Mouse (Mus musculus): Measurements from ENCODE around the gene Dclk3. TPM values are rescaled to one million over a fixed set of nuclear protein-coding genes. Genes with fewer than 3 reads are reported as not detected.

Dclk3 gene
- 11.2 and 12.2 TPM in 2 replicates for polyA plus RNA-seq (2015; fragmentation: Nextera tagmentation; extraction: Ambion mirVana)

DNA sequence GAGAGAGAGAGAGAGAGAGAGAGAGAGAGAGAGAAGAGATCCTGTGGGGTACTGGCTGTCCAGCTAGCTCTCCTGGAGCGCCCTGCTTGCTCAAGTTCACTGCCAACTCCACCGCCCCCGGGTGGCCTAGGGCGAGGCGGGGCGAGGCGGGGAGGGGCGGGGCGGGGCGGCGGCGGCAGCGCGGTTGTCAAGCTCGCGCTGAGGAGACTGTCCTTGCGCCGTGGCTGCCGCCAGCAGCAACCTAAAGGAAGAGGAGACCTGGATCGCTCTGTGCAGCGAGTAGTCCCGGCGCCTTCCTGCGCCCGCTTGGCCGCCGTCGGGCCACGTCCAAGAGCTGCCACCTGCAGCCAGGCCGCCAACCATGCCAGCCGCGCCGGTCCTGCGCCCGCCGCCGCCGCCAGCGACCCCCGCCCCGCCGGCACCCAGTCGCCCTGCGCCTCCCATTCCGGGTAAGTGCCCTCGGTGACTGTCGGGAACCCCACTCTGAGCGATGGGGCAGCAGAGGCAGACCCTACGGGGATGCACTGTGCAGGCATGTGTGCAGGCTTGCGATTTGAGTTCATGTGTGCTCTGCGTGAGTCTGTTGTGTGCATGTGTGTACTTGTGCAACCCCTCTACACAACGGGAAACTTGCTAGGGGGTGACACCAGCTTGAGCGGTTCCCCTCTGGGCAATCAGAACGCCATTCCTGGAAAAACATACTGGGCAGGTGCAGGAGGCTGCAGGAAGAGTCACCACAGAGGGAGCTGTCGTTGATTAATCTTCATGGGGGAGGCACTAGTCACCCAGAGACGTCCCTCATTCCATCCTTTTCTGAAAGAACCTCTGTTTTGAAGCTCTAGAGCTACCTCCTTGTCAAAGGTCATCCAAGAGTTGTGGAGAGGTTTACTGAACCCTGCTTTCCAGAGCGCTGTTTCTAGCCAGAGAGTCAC lies at the start of gene Dclk3:
Gene Dclk3 (plus strand): TSS at position 178 of the 932 bp plus-strand sequence.
- H3K9me3 ChIP-seq (replicated peaks) = no peaks in the 10 kb centered on the region
- peak within 1 kb of the TSS; percentile 69 for H3K4me2 ChIP-seq
- H3K4me1 ChIP-seq = peaks cover 5% of the 10 kb centered on the region
- peak; percentile 60 for ATAC-seq (ENCODE audit: low FRiP score)
- peak within 1 kb of the TSS; percentile 35; the same call in 1 of the 2 replicates for H3K27ac ChIP-seq (replicated peaks)
- peak within 1 kb of the TSS; percentile 61 for H3K9ac ChIP-seq (replicated peaks)
- H3K36me3 ChIP-seq = no peaks in the 10 kb centered on the region
- WGBS = 3% methylated on average over 39 of the region's 57 CpGs
- peak within 1 kb of the TSS; percentile 55 for H3K4me3 ChIP-seq (replicated peaks)
- 0 out of 2 replicates have a peak, but pooled peaks cover 4% of the 10 kb centered on the region for H3K27me3 ChIP-seq (replicated peaks)

DNA sequence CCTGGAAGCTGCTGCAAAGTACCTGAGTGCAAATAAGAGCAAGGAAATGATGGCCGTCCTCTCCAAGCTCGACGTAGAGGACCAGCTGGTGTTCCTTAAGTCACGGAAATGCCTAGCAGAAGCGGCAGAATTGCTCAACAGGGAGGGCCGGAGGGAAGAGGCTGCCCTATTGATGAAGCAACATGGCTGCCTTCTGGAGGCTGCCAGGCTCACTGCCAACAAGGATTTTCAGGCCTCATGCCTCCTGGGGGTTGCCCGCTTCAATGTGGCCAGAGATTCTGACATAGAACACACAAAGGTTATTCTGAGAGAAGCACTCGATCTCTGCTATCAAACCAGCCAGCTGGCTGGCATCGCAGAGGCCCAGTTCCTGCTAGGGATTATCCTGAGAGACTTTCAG lies 48.9 kb upstream of the Dclk3 start:
- H3K4me1 ChIP-seq = no peaks in the 10 kb centered on the region
- H3K27me3 ChIP-seq (replicated peaks) = no peaks in the 10 kb centered on the region
- no peak for ATAC-seq (ENCODE audit: low FRiP score)
- no peak overlapping the region for H3K4me2 ChIP-seq
- peaks cover 14% of the 10 kb centered on the region for H3K36me3 ChIP-seq
- 76% methylated on average over 9 of the region's 9 CpGs for WGBS
- H3K9ac ChIP-seq (replicated peaks) = no peak overlapping the region
- H3K27ac ChIP-seq (replicated peaks) = no peak overlapping the region
- no peaks in the 10 kb centered on the region for H3K9me3 ChIP-seq (replicated peaks)
- H3K4me3 ChIP-seq (replicated peaks) = no peak overlapping the region

DNA sequence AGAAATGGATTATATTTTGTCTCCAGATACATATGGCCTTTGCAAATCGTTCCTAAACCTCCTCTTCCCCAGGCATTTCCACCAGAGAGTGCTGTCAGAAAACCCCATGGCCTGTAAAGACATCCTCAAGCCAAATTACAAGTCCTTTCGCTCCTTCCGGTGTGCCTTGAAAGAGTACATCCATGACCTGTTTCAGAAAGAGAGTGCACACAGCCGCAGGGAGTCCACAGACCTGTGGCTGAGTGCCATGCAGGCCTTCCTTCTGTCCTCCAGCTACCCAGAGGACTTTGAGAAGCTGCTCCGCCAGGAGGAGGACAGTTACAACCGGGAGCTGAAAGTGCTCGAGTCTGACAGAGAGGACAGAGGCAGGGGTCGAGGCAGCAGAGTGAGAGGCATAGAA lies 47.8 kb upstream of the Dclk3 start:
- no peak for ATAC-seq (ENCODE audit: low FRiP score)
- Histone ChIP-seq H3K4me3 (replicated peaks) (no peak overlapping the region), H3K27me3 (replicated peaks) (no peaks in the 10 kb centered on the region), H3K4me2 (no peak overlapping the region), H3K9ac (replicated peaks) (no peak overlapping the region), H3K4me1 (no peaks in the 10 kb centered on the region), H3K27ac (replicated peaks) (no peak overlapping the region), H3K9me3 (replicated peaks) (no peaks in the 10 kb centered on the region), H3K36me3 (peaks cover 14% of the 10 kb centered on the region)
- 82% methylated on average over 8 of the region's 8 CpGs for WGBS

DNA sequence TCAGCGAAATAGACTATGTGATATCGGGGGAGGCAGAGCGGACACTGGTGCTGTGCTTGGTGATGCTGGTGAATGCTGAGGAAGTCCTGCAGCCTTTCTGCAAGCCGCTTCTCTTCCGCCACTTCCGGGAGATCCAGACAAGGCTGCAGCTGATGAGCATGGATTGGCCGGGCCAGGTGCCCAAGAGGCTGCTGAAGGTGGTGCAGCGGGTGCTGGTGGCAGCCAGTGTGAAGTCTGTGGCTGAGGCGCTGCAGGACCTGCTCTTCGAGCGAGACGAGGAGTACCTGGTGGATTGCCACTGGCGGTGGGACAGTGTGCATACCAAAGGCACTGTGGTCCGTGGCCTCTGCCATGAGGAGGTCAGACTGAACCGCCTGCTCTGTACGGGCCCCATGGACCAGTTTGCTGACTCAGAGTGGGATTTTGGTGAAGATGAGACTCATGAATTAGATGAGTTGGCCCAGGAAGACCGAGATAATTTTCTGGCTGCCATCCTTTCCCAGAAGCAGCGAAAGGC lies 46.9 kb upstream of the Dclk3 start:
- no peak for ATAC-seq (ENCODE audit: low FRiP score)
- Histone ChIP-seq H3K27me3 (replicated peaks) (no peaks in the 10 kb centered on the region), H3K36me3 (peaks cover 14% of the 10 kb centered on the region), H3K27ac (replicated peaks) (no peak overlapping the region), H3K4me3 (replicated peaks) (no peak overlapping the region), H3K4me1 (no peaks in the 10 kb centered on the region), H3K9ac (replicated peaks) (no peak overlapping the region), H3K4me2 (no peak overlapping the region), H3K9me3 (replicated peaks) (no peaks in the 10 kb centered on the region)
- WGBS = 92% methylated on average over 18 of the region's 18 CpGs

DNA sequence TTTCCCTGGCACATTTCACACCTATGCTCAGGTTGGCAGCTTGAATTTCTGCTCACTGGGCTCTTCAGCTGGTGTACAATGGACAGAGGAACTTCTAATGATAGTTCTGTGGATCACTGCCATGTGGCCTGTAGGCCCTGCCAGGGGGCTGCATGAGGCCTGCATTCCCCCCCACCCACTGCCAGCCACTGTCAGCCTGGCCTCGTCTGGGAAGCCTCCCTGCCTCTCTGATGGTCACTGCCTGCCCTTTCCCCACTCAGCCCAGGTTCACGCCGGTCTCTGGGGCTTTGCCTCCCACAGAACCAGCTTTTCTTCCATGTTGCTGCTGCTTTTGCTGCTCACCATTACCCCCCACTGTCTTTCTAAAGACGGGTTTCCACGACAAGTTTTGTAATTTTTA lies 43.6 kb upstream of the Dclk3 start:
- Histone ChIP-seq H3K27me3 (replicated peaks) (no peaks in the 10 kb centered on the region), H3K4me3 (replicated peaks) (no peak overlapping the region), H3K4me1 (no peaks in the 10 kb centered on the region), H3K9ac (replicated peaks) (no peak overlapping the region), H3K4me2 (no peak overlapping the region), H3K9me3 (replicated peaks) (no peaks in the 10 kb centered on the region), H3K36me3 (peaks cover 13% of the 10 kb centered on the region), H3K27ac (replicated peaks) (no peak overlapping the region)
- 68% methylated on average over 5 of the region's 5 CpGs for WGBS
- ATAC-seq (ENCODE audit: low FRiP score) = no peak

DNA sequence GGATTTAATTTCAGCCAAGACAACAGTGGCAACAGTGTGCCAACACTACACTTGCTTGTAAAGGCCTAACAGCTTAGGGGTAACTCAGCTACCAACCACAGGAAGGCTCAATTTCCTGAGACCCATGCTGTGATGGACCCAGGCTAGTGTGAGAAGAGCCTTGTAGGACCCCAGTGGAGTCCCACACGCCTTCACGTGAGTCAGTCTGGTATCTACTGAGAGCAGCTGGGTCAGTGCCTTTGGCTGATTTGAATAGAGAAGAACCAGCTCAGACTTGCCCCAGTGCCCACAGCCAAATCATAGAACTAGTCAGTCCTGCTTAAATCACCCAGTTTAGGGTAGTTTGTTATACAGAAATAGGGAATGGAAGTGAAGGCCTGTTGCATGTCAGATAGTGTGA lies 40.8 kb upstream of the Dclk3 start:
- no peak overlapping the region for H3K27ac ChIP-seq (replicated peaks)
- no peak for ATAC-seq (ENCODE audit: low FRiP score)
- H3K4me3 ChIP-seq (replicated peaks) = no peak overlapping the region
- no peaks in the 10 kb centered on the region for H3K36me3 ChIP-seq
- H3K4me2 ChIP-seq = no peak overlapping the region
- no peaks in the 10 kb centered on the region for H3K9me3 ChIP-seq (replicated peaks)
- no peak overlapping the region for H3K9ac ChIP-seq (replicated peaks)
- H3K27me3 ChIP-seq (replicated peaks) = no peaks in the 10 kb centered on the region
- H3K4me1 ChIP-seq = no peaks in the 10 kb centered on the region
- 90% methylated on average over 2 of the region's 2 CpGs for WGBS

DNA sequence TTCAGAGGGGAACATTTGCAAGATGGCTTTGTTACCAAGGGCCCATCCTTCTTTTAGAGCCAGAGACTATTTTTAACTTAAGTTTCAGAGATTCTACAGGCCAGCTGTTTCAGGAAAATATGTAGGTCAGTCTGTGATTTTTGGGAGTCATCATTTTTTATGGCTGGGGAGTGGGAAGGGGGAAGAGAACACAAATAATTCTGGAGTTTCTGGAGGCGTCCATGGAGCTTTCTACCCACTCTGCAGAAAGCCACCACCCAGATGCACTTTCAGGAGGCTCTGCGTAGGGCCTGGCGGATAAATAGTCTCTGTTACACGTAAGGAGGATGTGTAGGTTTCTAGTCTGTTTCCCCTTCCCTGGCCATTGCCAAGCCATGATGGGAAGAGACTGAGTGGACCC lies 38.8 kb upstream of the Dclk3 start:
- H3K27ac ChIP-seq (replicated peaks) = no peak overlapping the region
- no peaks in the 10 kb centered on the region for H3K9me3 ChIP-seq (replicated peaks)
- 87% methylated on average over 4 of the region's 4 CpGs for WGBS
- H3K4me2 ChIP-seq = no peak overlapping the region
- no peaks in the 10 kb centered on the region for H3K36me3 ChIP-seq
- no peak overlapping the region for H3K4me3 ChIP-seq (replicated peaks)
- H3K4me1 ChIP-seq = no peaks in the 10 kb centered on the region
- ATAC-seq (ENCODE audit: low FRiP score) = no peak
- no peak overlapping the region for H3K9ac ChIP-seq (replicated peaks)
- H3K27me3 ChIP-seq (replicated peaks) = no peaks in the 10 kb centered on the region

DNA sequence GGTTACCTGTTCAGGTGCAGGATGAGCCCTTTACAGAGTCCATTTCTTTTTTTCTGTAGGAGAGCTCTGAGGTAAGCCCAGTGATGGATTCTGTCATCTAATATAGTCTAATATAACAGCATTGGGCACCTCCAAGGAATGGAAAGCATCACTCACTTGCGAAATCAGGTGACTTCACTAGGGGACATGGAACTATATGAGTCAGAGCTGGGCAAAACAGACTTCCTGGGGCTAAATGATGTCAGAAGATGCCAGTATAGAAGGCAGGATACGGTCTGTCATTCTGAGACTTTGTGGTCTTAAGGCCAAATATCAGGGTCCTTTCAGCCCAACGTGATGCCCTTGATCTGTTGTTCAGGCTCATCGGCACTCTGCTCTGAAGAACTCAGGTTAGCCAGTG lies 35.7 kb upstream of the Dclk3 start:
- H3K4me1 ChIP-seq = no peaks in the 10 kb centered on the region
- WGBS = 93% methylated on average over 4 of the region's 4 CpGs
- no peak overlapping the region for H3K27ac ChIP-seq (replicated peaks)
- no peak for ATAC-seq (ENCODE audit: low FRiP score)
- no peaks in the 10 kb centered on the region for H3K36me3 ChIP-seq
- no peak overlapping the region for H3K4me3 ChIP-seq (replicated peaks)
- no peak overlapping the region for H3K4me2 ChIP-seq
- H3K9me3 ChIP-seq (replicated peaks) = no peaks in the 10 kb centered on the region
- no peaks in the 10 kb centered on the region for H3K27me3 ChIP-seq (replicated peaks)
- H3K9ac ChIP-seq (replicated peaks) = no peak overlapping the region

DNA sequence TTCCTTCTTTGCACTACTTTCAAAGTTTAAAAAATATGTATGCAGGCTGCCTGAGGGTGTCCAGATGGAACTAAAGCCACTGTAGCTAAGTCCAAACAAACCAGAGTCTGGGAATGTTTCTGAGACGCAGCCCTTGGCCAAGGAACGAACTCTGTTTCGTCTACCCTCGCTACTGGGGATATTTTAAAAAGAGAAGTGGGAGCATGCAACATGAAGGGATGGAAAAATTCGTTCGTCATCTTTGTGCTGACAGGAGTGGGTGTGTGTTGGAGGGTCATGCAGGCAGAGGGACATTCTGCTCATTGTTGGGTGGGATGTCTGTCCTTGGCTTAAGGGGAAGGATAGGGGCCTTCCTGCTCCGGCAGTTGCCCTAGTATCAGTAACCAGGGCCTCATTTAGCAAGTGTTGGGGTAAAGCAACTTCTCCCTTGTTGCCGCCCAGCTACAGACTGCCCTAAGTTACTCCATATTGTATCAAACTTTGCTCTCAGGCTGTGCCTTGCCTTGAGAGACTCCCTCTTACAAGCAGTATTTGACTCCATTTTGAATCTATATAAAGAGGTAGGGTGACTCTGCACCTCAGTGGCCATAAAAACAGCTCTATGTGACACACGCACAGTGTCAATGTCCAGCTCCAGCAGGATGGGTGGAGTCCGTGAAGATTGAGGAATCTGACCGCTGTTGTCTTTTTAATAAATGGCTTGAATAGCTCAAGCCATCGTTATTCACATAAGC lies 34.4 kb upstream of the Dclk3 start:
- Histone ChIP-seq H3K9me3 (replicated peaks) (no peaks in the 10 kb centered on the region), H3K27ac (replicated peaks) (no peak overlapping the region)

DNA sequence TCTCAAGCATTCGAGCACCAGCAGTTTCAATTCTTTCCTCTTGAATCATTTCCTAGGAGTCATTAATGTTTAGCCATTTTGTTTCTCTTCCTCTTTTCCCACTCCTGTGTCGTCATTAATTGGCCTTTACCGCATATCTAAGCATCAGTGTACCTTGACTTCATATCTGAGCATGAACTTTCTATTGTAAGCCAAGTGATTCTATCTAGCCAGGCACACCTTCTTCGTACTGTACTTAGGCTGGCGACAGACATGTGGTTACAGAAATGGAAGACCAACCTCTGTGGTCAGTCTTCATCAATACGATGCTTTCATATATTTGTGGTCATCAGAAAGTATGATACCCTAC lies 33.8 kb upstream of the Dclk3 start:
- Histone ChIP-seq H3K4me3 (replicated peaks) (no peak overlapping the region), H3K9ac (replicated peaks) (no peak overlapping the region), H3K27ac (replicated peaks) (no peak overlapping the region), H3K36me3 (no peaks in the 10 kb centered on the region), H3K4me1 (no peaks in the 10 kb centered on the region), H3K9me3 (replicated peaks) (no peaks in the 10 kb centered on the region), H3K27me3 (replicated peaks) (no peaks in the 10 kb centered on the region), H3K4me2 (no peak overlapping the region)
- WGBS = 84% methylated on average over 6 of the region's 6 CpGs
- no peak for ATAC-seq (ENCODE audit: low FRiP score)

More for the DNA sequence above, 34.4 kb upstream of the Dclk3 start:
- Histone ChIP-seq H3K4me3 (replicated peaks) (no peak overlapping the region), H3K9ac (replicated peaks) (no peak overlapping the region), H3K27me3 (replicated peaks) (no peaks in the 10 kb centered on the region), H3K4me2 (no peak overlapping the region), H3K36me3 (no peaks in the 10 kb centered on the region), H3K4me1 (no peaks in the 10 kb centered on the region)
- ATAC-seq (ENCODE audit: low FRiP score) = no peak
- WGBS = 90% methylated on average over 12 of the region's 12 CpGs

DNA sequence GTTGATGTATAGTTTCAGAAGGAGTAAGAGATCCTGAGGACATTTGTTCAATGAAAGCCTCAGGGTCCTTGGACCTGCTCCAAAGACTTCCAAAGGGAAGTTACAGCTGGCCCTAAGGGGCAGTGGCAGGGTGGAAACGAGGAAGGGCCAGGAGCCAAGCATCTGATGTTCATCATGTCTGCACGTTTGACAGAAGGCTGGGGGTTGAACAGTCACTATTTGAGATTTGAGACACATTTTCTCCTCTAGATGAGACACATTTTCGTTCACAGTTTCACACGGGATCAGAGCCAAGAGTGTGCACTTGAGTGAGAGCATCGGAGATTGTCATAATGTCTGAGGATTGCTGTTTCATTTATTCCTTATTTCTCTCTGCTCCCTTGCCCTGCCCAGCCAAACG lies 30.9 kb upstream of the Dclk3 start:
- H3K4me3 ChIP-seq (replicated peaks) = no peak overlapping the region
- H3K27ac ChIP-seq (replicated peaks) = no peak overlapping the region
- WGBS = 74% methylated on average over 6 of the region's 6 CpGs
- H3K4me2 ChIP-seq = no peak overlapping the region
- no peak for ATAC-seq (ENCODE audit: low FRiP score)
- H3K4me1 ChIP-seq = peaks cover 20% of the 10 kb centered on the region
- H3K9me3 ChIP-seq (replicated peaks) = no peaks in the 10 kb centered on the region
- no peak overlapping the region for H3K9ac ChIP-seq (replicated peaks)
- no peaks in the 10 kb centered on the region for H3K27me3 ChIP-seq (replicated peaks)
- no peaks in the 10 kb centered on the region for H3K36me3 ChIP-seq

DNA sequence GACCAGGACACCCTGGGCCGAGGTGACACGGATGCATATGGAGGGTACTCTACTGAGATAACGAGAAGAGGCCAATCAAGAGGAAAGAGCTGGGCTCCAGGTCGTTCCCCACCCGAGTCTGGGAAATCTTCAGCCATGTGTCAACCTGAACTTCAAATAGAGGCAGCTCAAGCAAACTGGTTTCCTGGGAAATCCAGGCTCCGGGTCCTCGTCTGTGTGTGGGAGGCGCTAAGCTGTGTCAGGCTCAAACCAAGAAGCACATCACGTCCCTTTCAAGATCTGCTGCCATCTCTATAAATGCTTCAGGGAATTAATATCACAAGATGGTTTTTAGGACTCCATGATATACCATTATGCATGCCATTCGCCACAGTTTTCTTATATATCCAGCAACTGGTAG lies 30.5 kb upstream of the Dclk3 start:
- no peak for ATAC-seq (ENCODE audit: low FRiP score)
- Histone ChIP-seq H3K36me3 (no peaks in the 10 kb centered on the region), H3K27ac (replicated peaks) (no peak overlapping the region), H3K4me2 (no peak overlapping the region), H3K4me1 (peaks cover 25% of the 10 kb centered on the region), H3K9me3 (replicated peaks) (no peaks in the 10 kb centered on the region), H3K27me3 (replicated peaks) (no peaks in the 10 kb centered on the region), H3K9ac (replicated peaks) (no peak overlapping the region), H3K4me3 (replicated peaks) (no peak overlapping the region)
- WGBS = 91% methylated on average over 10 of the region's 10 CpGs

Measured in neural tube, embryonic 15.5 days (tissue).